Mouse (Mus musculus) ovary, adult 2 months (tissue): ENCODE measurements around the gene Map1b. TPM values are rescaled to one million over a fixed set of nuclear protein-coding genes. Genes with fewer than 3 reads are reported as not detected.

Source experiments
- polyA plus RNA-seq: library from polyadenylated mRNA; depleted of rRNA; stranded (reverse); fragments of >200 nt; gene quantifications from 2 replicates; pipeline ENCODE4 v1.2.3, GENCODE M21; 2012; rRNA removed

Map1b gene
- 8.2 and 9.3 TPM in 2 replicates for polyA plus RNA-seq

DNA sequence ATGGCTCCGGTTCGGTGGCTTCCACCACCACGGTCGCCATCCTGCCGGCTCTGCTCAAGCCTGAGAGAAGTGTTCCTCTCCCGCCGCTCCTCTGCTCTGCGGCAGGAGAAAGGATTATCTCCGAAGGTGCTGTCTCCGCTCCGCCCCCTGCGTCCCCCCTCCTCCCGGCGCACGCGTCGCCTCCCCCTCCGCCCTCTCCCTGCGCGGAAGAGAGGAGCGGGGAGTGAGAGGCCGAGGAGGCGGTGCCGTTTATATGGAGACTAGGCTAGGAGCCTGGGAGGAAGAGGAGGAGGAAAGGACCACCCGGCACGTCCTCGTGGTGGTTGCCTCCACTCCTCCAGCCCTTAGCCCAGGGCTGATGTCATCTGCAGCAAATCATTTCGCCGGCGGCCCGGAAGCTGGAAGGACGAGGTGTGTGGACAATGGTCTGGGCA, at the start of gene Map1b:
TSS of gene Map1b (minus strand) at position 93 of the 434 bp plus-strand sequence.

Other genes with a start within 250 kb of the Map1b start
- gene Ptcd2, start 171.8 kb downstream of the Map1b start, polyA plus RNA-seq = 10.3 and 10.8 TPM in 2 replicates
- 20.6 and 22.0 TPM in 2 replicates for gene Mrps27, start 171.8 kb downstream of the Map1b start, polyA plus RNA-seq